Mouse (Mus musculus) kidney, adult 2 months (tissue): ENCODE data around the gene Vax1.

Experiments used
- CTCF ChIP-seq: fragments of 200-500 bp; conservative IDR thresholded peaks from 2 replicates; pipeline ENCODE4 v1.5.1; 2011; ENCODE audit warnings: low read depth, mild to moderate bottlenecking, control low read depth, low read length, moderate library complexity, mixed read lengths; ENCODE audit not compliant: insufficient read depth, insufficient read length
- POLR2A ChIP-seq: fragments of 200-500 bp; IDR thresholded peaks from one replicate; pipeline ENCODE4 v1.6.1; 2011; ENCODE audit warnings: low read depth, low read length, control low read depth

- TF ChIP-seq CTCF (no peak), POLR2A (no peak)
Observed at GRCm38 (mm10) chr19:59171871-59172245, 2.0 kb upstream of the Vax1 start.
